Mouse (Mus musculus): ENCODE measurements around the gene 1700001K19Rik.

DNA sequence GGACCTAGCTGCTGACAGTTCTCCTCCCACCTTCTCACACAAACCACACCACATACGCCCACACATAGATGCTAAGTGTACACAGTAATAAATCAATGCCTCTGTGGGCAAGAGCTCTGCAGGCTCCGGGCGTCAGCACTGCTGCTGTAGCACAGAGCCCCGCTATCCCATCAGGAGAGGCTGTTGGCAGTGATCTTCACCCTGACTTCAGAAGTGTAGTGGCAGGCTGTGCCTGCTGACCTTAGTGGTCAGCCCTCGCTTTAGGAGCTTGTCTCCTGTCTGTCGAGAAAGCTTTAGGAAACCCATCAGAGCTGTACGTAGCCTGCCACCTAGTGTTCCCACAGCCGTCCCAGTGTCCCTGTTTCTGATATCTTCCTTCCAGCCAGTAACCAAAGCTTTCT is 32.2 kb downstream of the 1700001K19Rik start:
- TF ChIP-seq USF1 (IDR thresholded peaks at IDR 0.05; ENCODE audit: low read depth, low read length) (no peak), ETS1 (IDR thresholded peaks at IDR 0.05; ENCODE audit: low read depth, low read length) (no peak), POLR2A (IDR thresholded peaks at IDR 0.05; ENCODE audit: control insufficient read depth in 1 of 2, insufficient read depth in 1 of 2, low read depth in 1 of 2, low read length in 2 of 2, poor library complexity in 1 of 2) (no peak), ZC3H11A (IDR thresholded peaks at IDR 0.05; ENCODE audit: low read depth, low read length) (no peak), CTCF (IDR thresholded peaks at IDR 0.05 in 2 of 3, conservative IDR thresholded peaks at IDR 0.05 in 1 of 3; ENCODE audit: control insufficient read depth in 1 of 3, insufficient read depth in 1 of 3, low read depth in 2 of 3, low read length in 3 of 3, poor library complexity in 1 of 3, severe bottlenecking in 1 of 3) (no peak), TAL1 (IDR thresholded peaks at IDR 0.05; ENCODE audit: low read length) (no peak), EP300 (IDR thresholded peaks at IDR 0.05; ENCODE audit: low read depth in 1 of 2, low read length in 2 of 2) (no peak), CHD1 (IDR thresholded peaks at IDR 0.05; ENCODE audit: low read depth, low read length) (no peak), CHD2 (IDR thresholded peaks at IDR 0.05; ENCODE audit: low read length) (no peak), ZKSCAN1 (IDR thresholded peaks at IDR 0.05; ENCODE audit: low read depth, low read length) (no peak), TBP (IDR thresholded peaks at IDR 0.05; ENCODE audit: low read depth, low read length) (no peak)
